Mouse (Mus musculus) neutrophil, adult 5-6 weeks (primary cell): ENCODE results near the gene Rap1gap2. TPM values are rescaled to one million over a fixed set of nuclear protein-coding genes. Genes with fewer than 3 reads are reported as not detected.
A peak's percentile ranks its signal among the peaks of the same experiment; 100 is the strongest.

Experiments used
- ATAC-seq: fragments of 151-379, 151-347 bp; 2 replicates; pipeline ENCODE4 v1.8.0; 2017; ENCODE audit warnings: mild to moderate bottlenecking, moderate TSS enrichment; ENCODE audit not compliant: insufficient number of reproducible peaks, poor library complexity, low FRiP score, severe bottlenecking; ENCODE audit errors: extremely low read depth
- total RNA-seq: library from RNA; stranded (forward); fragments of 200-1000 nt; gene quantifications from 2 replicates; pipeline ENCODE4 v1.2.3, GENCODE M21; 2017

The Rap1gap2 gene
- total RNA-seq, 1 experiment from 2014 or later: 34.8 TPM

- no peak for ATAC-seq
These were observed 26.8 kb downstream of the Rap1gap2 start for GRCm38 (mm10) chr11:74583824-74584349.

GRCm38 (mm10) chr11:74582464-74582863, 28.3 kb downstream of the Rap1gap2 start:
- ATAC-seq: no peak

GRCm38 (mm10) chr11:74581333-74581732, 29.4 kb downstream of the Rap1gap2 start:
- peak; percentile 68 for ATAC-seq

- peak; percentile 6; the same call in 1 of the 2 replicates for ATAC-seq
These were observed 33.6 kb downstream of the Rap1gap2 start for GRCm38 (mm10) chr11:74577068-74577467.

GRCm38 (mm10) chr11:74575940-74576339, 34.8 kb downstream of the Rap1gap2 start:
- ATAC-seq: peak; percentile 47

- no peak for ATAC-seq
These were observed 35.8 kb downstream of the Rap1gap2 start for GRCm38 (mm10) chr11:74574768-74575434.

GRCm38 (mm10) chr11:74572459-74573061, 38.2 kb downstream of the Rap1gap2 start:
- peak; percentile 83 for ATAC-seq

- ATAC-seq: no peak
These were observed 41.0 kb downstream of the Rap1gap2 start for GRCm38 (mm10) chr11:74569735-74570134.

GRCm38 (mm10) chr11:74568463-74568862, 42.3 kb downstream of the Rap1gap2 start:
- no peak for ATAC-seq

- no peak for ATAC-seq
These were observed 42.7 kb downstream of the Rap1gap2 start for GRCm38 (mm10) chr11:74568004-74568403.

- no peak for ATAC-seq
These were observed 44.3 kb downstream of the Rap1gap2 start for GRCm38 (mm10) chr11:74566326-74566874.

GRCm38 (mm10) chr11:74561392-74561791, 49.3 kb downstream of the Rap1gap2 start:
- ATAC-seq: no peak

GRCm38 (mm10) chr11:74560600-74561227, 50.0 kb downstream of the Rap1gap2 start:
- ATAC-seq: no peak

GRCm38 (mm10) chr11:74559793-74560433, 50.8 kb downstream of the Rap1gap2 start:
- no peak for ATAC-seq

GRCm38 (mm10) chr11:74558933-74559332, 51.8 kb downstream of the Rap1gap2 start:
- ATAC-seq: no peak

GRCm38 (mm10) chr11:74557456-74558230, 53.1 kb downstream of the Rap1gap2 start:
- no peak for ATAC-seq

GRCm38 (mm10) chr11:74555716-74556374, 54.9 kb downstream of the Rap1gap2 start:
- ATAC-seq: peak; percentile 59
